Mouse (Mus musculus) liver, embryonic 11.5 days (tissue): ENCODE measurements around the gene Ufc1. TPM values are rescaled to one million over a fixed set of nuclear protein-coding genes. Genes with fewer than 3 reads are reported as not detected.

Source experiments
- ATAC-seq: fragments of 200-750 bp; cut with Nextera tagmentation; replicated peaks from 2 replicates; pipeline ENCODE4 v1.8.0; 2017; ENCODE audit warnings: moderate number of reproducible peaks, mild to moderate bottlenecking, moderate TSS enrichment, moderate library complexity; ENCODE audit not compliant: low FRiP score
- DNase-seq: peaks from one replicate; pipeline ENCODE4 v3.0.0-alpha.2; 2017; ENCODE audit warnings: low spot score
- H3K27ac ChIP-seq: fragments of 300-500 bp; sonication (generic); 2 replicates; pipeline ENCODE4 v1.5.1; 2014; ENCODE audit warnings: mild to moderate bottlenecking, low read depth, low read length, control low read depth
- H3K27me3 ChIP-seq: fragments of 300-500 bp; sonication (generic); replicated peaks from 2 replicates; pipeline ENCODE4 v1.6.1; 2014; ENCODE audit warnings: low read length, mixed read lengths; ENCODE audit not compliant: control insufficient read depth, insufficient read depth
- H3K36me3 ChIP-seq: fragments of 300-500 bp; sonication (generic); 2 replicates; pipeline ENCODE4 v1.6.1; 2014; ENCODE audit warnings: mild to moderate bottlenecking, low read length, moderate library complexity, mixed read lengths; ENCODE audit not compliant: control insufficient read depth, insufficient read depth
- H3K4me1 ChIP-seq: fragments of 300-500 bp; sonication (generic); replicated peaks from 2 replicates; pipeline ENCODE4 v1.6.1; 2014; ENCODE audit warnings: low read length, mixed read lengths; ENCODE audit not compliant: control insufficient read depth, insufficient read depth
- H3K4me2 ChIP-seq: fragments of 300-500 bp; sonication (generic); 2 replicates; pipeline ENCODE4 v1.6.1; 2014; ENCODE audit warnings: mild to moderate bottlenecking, control low read depth, moderate library complexity
- H3K4me3 ChIP-seq: fragments of 300-500 bp; sonication (generic); 2 replicates; pipeline ENCODE4 v1.5.1; 2014; ENCODE audit warnings: low read depth, low read length, control low read depth
- H3K9ac ChIP-seq: fragments of 300-500 bp; sonication (generic); 2 replicates; pipeline ENCODE4 v1.6.1; 2014; ENCODE audit warnings: low read depth, low read length, control low read depth
- H3K9me3 ChIP-seq: fragments of 300-500 bp; sonication (generic); 2 replicates; pipeline ENCODE4 v1.6.1; 2016; ENCODE audit warnings: low read length, inconsistent platforms, mixed read lengths; ENCODE audit not compliant: control insufficient read depth
- WGBS: fragments of 180-500 bp; shearing (Covaris S2); extraction: QIAGEN DNeasy Blood & Tissue Kit; methylation state at CpG from one replicate; pipeline ENCODE4 v1.1.7; 2014; 5-methylcytosine and 5-hydroxymethylcytosine counted together
- polyA plus RNA-seq: library from polyadenylated mRNA; unstranded; fragments of >200 nt; fragmentation: Nextera tagmentation; extraction: Ambion mirVana; gene quantifications from 2 replicates; pipeline ENCODE4 v1.2.1, GENCODE M21; 2014

The Ufc1 gene
- 83.7 TPM in 2 replicates for polyA plus RNA-seq

DNA sequence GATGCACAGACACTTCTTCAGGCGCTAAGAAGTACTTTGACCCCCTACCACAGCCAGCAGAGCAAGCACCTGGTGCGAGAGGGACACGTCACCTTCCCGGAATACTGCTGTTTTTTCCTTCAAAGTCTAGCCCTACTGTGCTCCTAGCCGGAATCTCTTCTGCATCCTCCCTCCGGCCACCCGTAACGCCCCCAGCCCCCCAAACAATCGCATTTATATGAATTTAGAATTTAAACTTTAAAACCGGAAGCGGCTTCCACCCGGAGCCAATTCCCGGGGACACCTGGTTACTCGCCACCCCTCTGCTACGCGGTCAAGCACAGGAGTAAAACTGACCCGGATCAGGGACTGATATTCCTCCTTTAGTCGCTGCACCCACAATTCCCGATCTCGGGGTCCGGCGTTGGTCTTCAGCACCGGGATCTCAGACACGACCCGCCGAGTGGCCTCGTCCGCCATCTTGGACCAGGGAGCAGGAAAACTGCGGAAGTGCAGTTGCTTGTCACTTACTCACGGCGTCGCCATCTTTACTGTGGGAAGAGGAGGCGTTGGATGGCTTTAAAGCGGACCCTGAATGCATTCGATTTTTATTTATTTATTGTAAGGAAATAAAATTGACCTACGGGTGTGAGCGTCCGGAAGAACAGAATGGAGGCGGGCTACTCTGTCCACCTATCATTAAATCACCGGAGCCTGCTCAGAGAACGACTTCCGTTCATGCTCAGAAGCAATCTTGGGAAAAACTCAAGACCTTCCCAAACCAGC, at the start of gene Ufc1:
Gene Ufc1, minus strand, starts transcription at position 727 of the 765 bp plus-strand sequence.
- Histone ChIP-seq H3K4me1 (0 out of 2 replicates have a peak, but pooled peaks cover 3% of the 10 kb centered on the region), H3K36me3 (peaks cover 5% of the 10 kb centered on the region; the same call in 1 of the 2 replicates), H3K9ac (peak within 1 kb of the TSS; percentile 92), H3K27me3 (0 out of 2 replicates have a peak, but pooled peaks cover 3% of the 10 kb centered on the region), H3K4me3 (peak within 1 kb of the TSS; percentile 70), H3K4me2 (peak within 1 kb of the TSS; percentile 65), H3K27ac (peak within 1 kb of the TSS; percentile 90), H3K9me3 (no peaks in the 10 kb centered on the region)
- WGBS, result under 1% methylated on average over 42 of the region's 42 CpGs
- DNase-seq, result peak; percentile 84
- ATAC-seq, result peak; percentile 73

DNA sequence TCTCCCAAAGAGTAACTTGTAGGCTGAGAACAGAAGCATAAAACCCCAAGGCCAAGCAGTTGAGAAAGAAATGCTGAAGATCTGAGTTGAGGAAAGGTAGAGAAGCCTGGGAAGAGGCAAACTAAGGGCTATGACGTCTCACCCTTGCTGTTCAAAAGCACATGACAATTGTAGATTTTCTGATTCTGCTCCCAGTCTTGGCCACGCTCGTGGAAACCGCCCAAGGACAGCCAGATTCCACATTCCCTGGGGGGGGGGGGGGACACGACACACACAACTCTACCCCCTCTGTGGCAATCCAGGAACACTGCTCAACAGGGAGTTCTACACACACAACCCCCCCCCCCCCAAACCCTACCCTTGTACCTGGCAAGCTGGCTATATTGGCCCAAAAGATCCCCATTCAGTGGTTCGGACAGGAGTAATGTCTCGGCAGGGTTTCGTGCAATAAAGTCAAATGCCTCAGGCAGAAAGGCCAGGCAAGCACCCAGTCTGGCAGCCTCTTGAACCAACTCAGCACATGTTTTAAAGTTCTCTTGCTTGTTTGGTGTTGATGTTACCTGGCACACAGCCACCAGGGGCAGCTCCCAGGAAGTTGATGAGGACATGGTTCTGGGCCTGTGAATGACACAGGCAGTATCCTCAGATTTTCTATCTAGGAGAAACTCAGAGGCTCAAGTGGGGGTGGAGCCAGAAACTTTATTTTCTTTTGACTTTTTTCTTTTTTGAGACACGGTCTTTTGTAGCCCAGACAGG, 49.3 kb upstream of the Ufc1 start:
- peak; percentile 12; the same call in 1 of the 2 replicates for ATAC-seq
- peaks cover 23% of the 10 kb centered on the region for H3K36me3 ChIP-seq

DNA sequence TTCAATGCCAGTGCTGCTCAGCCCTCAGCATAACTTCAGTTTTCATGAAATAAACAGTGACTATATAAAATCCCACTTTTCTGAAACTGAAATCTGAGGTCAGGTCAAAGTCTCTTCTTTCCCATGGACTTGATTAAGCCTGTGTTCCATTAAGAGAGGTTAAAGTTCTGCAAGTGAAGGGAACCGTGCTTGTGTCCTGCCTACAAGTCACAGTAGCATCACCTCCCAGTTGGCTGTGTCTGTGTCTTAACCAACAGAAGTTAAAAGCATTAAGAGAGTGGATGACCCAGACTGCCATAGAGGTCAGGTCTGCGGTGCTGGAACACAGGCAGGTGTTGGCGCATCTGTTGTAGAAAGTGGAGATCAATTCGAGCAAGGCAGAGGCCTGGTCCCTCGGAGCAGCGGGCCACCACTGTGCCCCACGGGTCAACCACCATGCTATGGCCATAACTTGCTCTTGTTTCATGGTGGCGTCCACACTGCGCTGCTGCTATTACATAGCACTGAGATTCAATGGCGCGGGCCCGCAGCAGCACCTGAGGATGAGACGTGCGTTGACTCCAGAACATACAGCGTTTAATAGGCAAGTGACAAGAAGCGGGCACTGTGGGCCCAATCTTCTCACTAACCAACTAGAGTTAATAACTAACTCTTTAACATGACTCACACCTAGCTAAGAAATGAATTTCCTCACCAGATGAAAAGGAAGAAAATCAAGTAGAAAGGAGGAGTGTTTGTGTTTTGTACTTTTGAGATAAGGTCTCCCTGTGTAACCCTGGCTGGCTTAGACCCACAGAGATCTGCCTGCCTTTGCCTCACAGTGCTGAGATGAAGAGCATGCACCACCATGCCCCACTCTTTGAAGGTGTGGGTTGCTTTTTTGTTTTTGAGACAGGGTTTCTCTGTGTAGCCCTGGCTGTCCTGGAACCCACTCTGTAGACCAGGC, 47.7 kb upstream of the Ufc1 start:
- no peak overlapping the region for H3K9ac ChIP-seq
- no peaks in the 10 kb centered on the region for H3K9me3 ChIP-seq
- no peak overlapping the region for H3K4me3 ChIP-seq
- H3K27ac ChIP-seq, result no peak overlapping the region
- H3K4me1 ChIP-seq, result peaks cover 8% of the 10 kb centered on the region
- WGBS, result 96% methylated on average over 16 of the region's 16 CpGs
- no peak overlapping the region for H3K4me2 ChIP-seq
- no peaks in the 10 kb centered on the region for H3K27me3 ChIP-seq
- H3K36me3 ChIP-seq, result peaks cover 34% of the 10 kb centered on the region
- ATAC-seq (no peak), DNase-seq (no peak)

More for the DNA sequence above, 49.3 kb upstream of the Ufc1 start:
- no peaks in the 10 kb centered on the region for H3K9me3 ChIP-seq
- H3K4me2 ChIP-seq, result peak overlapping the region; percentile 81
- WGBS, result 80% methylated on average over 9 of the region's 9 CpGs
- peak overlapping the region; percentile 95 for H3K4me3 ChIP-seq
- H3K27me3 ChIP-seq, result no peaks in the 10 kb centered on the region
- no peak for DNase-seq
- no peak overlapping the region for H3K9ac ChIP-seq
- H3K27ac ChIP-seq, result no peak overlapping the region
- peaks cover 8% of the 10 kb centered on the region for H3K4me1 ChIP-seq

DNA sequence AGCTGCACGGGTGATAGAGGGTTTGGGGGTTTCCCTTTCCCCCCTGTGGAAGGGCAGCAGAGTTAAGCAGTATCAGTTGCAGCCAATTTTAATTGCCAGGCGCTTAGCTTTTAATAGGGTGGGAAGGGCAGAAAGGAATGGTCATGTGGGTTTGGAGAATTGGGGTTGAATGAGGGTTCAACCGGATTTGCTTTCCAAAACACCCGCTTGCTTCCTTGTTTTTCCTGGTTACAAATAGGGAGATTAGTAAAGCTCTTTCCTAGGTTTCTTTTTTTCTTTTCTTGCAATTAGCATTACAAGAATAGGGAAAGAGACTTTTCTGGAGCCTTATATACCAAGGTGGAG, 35.4 kb upstream of the Ufc1 start:
- under 1% methylated on average over 4 of the region's 4 CpGs for WGBS
- DNase-seq (no peak), ATAC-seq (no peak)
- Histone ChIP-seq H3K36me3 (no peaks in the 10 kb centered on the region), H3K4me1 (peaks cover 13% of the 10 kb centered on the region), H3K9me3 (no peaks in the 10 kb centered on the region), H3K27ac (peak overlapping the region; percentile 98), H3K4me3 (peak overlapping the region; percentile 94), H3K27me3 (no peaks in the 10 kb centered on the region), H3K4me2 (peak overlapping the region; percentile 74), H3K9ac (peak overlapping the region; percentile 97)

DNA sequence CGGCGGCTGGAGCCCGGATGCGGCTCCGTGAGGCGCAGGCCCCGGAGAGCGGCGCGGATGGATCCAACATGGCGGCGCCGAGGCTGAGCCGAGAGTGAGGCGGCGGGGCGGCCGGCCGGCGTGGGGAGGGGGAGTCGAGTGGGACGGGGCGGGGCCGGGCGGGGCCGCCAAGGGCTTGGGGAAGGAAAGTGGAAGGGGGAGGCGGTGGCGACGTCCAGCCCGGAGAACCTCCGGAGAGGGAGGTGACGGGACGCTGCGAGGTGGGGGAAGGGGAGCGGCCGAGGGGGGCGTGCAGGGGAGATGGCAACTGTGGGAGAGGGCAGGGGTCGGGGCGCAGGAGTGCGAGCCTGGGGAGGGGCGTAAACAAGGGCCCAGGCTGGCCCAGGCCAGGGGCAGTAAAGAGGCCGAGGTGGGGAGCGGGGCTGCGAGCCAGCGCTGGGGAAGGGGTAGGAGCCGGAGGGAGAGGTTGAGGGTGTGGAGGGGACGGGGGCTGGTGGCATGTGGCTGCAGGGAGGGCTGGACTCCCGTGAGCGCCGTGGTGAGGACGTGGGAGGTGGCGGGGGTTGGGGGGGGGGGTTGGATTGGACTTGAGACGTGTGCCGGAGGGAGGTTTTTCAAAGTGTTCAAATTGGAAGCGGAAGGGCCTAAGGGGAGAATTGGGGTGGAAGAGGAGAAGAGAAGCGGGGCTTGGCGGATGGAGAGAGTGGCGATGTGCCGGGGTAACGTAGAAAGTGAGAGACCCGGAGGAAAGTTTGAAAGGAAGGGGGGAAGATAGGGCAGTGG, 34.8 kb upstream of the Ufc1 start:
- 2% methylated on average over 57 of the region's 61 CpGs for WGBS
- no peaks in the 10 kb centered on the region for H3K27me3 ChIP-seq
- H3K27ac ChIP-seq, result peak overlapping the region; percentile 98
- H3K9ac ChIP-seq, result peak overlapping the region; percentile 97
- H3K4me1 ChIP-seq, result peaks cover 13% of the 10 kb centered on the region
- no peaks in the 10 kb centered on the region for H3K9me3 ChIP-seq
- ATAC-seq (peak; percentile 77), DNase-seq (peak; percentile 93)
- H3K36me3 ChIP-seq, result peaks cover 4% of the 10 kb centered on the region; the same call in 1 of the 2 replicates
- peak overlapping the region; percentile 94 for H3K4me3 ChIP-seq
- H3K4me2 ChIP-seq, result peak overlapping the region; percentile 74

DNA sequence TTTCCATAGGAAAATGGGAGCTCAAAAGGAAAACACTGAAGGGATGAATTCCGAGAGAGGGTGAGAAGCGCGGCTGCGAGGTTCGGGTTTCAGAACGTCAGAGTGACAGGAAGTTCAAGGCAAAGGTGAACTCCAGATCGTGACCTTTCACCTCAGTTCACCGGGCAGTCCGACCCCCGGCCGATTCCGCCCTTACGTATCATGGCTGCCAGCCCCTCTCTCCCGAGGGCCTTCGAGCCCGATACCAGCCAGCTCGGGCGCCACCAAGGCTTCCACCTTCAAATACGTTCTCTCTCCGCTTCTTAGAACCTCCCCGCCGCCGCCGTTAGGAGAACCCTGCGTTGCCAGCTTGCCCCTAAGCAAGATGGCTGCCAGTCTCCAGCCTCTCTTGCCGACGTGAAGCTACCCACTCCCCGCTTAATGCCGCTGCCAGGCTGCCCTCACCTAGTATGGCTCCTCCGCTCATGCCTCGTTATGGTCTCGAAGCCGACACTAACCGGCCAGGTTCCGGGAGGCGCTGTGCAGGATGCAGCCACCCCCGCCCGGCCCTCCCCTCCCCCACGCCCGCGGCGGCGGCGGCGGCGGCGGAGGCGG, 34.1 kb upstream of the Ufc1 start, which contains the start of gene Dedd:
Gene Dedd, plus strand, starts transcription at position 307 of the 594 bp plus-strand sequence.
- H3K27me3 ChIP-seq, result no peaks in the 10 kb centered on the region
- under 1% methylated on average over 48 of the region's 48 CpGs for whole genome bisulfite sequencing
- peaks cover 4% of the 10 kb centered on the region; the same call in 1 of the 2 replicates for H3K36me3 ChIP-seq
- ATAC-seq, result peak; percentile 88
- H3K4me2 ChIP-seq, result peak within 1 kb of the TSS; percentile 74
- peaks cover 13% of the 10 kb centered on the region for H3K4me1 ChIP-seq
- DNase-seq, result peak; percentile 92
- H3K9me3 ChIP-seq, result no peaks in the 10 kb centered on the region
- H3K9ac ChIP-seq, result peak within 1 kb of the TSS; percentile 97
- H3K27ac ChIP-seq, result peak within 1 kb of the TSS; percentile 98
- H3K4me3 ChIP-seq, result peak within 1 kb of the TSS; percentile 94

DNA sequence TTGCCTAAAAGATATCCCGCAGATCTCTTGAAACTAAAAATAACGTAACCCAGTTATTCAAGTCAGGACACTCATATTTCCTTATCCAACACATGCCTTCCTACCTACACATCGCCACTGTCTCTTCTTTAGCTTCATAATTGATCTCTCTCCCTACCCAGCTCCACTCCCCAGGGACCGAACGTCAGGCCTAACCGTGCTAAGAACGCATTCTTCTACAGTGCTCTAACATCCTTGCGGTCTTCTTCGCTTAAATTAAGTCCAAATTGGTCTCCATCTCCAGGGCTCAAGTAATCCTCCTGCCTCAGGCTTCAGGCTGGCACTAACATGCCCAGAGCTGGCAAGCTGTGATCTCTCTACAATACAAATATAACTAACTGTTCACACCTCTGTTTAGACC, 33.4 kb upstream of the Ufc1 start:
- Histone ChIP-seq H3K4me3 (peak overlapping the region; percentile 94), H3K4me1 (peaks cover 13% of the 10 kb centered on the region), H3K27ac (peak overlapping the region; percentile 98), H3K9ac (peak overlapping the region; percentile 97), H3K27me3 (no peaks in the 10 kb centered on the region), H3K4me2 (peak overlapping the region; percentile 74), H3K36me3 (peaks cover 4% of the 10 kb centered on the region; the same call in 1 of the 2 replicates), H3K9me3 (no peaks in the 10 kb centered on the region)
- 32% methylated on average over 9 of the region's 9 CpGs for WGBS
- DNase-seq (no peak), ATAC-seq (no peak)
